Mouse (Mus musculus) liver, embryonic 14.5 days (tissue): Measurements from ENCODE around the gene Nes. TPM values are rescaled to one million over a fixed set of nuclear protein-coding genes. Genes with fewer than 3 reads are reported as not detected.
A peak's percentile ranks its signal among the peaks of the same experiment; 100 is the strongest.

Experiments used
- ATAC-seq: fragments of 200-750 bp; cut with Nextera tagmentation; 2 replicates; pipeline ENCODE4 v1.8.0; 2017; ENCODE audit warnings: moderate number of reproducible peaks, mild to moderate bottlenecking, moderate library complexity; ENCODE audit not compliant: insufficient read depth
- DNase-seq, 3 experiments: peaks; one replicate each; pipeline ENCODE4 v3.0.0-alpha.2; 2012 to 2013; ENCODE audit warnings: low read depth in 3 of 3, low spot score in 3 of 3
- H3K27ac ChIP-seq: fragments of 300-500 bp; sonication (generic); 2 replicates; pipeline ENCODE4 v1.5.1; 2014; ENCODE audit warnings: moderate library complexity, mild to moderate bottlenecking, control low read depth, inconsistent platforms
- H3K27me3 ChIP-seq: fragments of 300-500 bp; sonication (generic); 2 replicates; pipeline ENCODE4 v1.6.1; 2014; ENCODE audit warnings: mild to moderate bottlenecking, low read length, moderate library complexity; ENCODE audit not compliant: control insufficient read depth, insufficient read depth
- H3K36me3 ChIP-seq: fragments of 300-500 bp; sonication (generic); replicated peaks from 2 replicates; pipeline ENCODE4 v1.6.1; 2014; ENCODE audit warnings: low read depth; ENCODE audit not compliant: control insufficient read depth, insufficient read depth
- H3K4me1 ChIP-seq, 2 experiments: fragments of 200-500 bp in 1 of 2; fragments of 300-500 bp in 1 of 2; sonication (generic) in 1 of 2; replicated peaks; 2 replicates each; pipeline ENCODE4 v1.6.1; 2012 to 2014; ENCODE audit warnings: antibody characterized with exemption in 1 of 2, inconsistent platforms in 1 of 2, low read length in 1 of 2; ENCODE audit not compliant: control insufficient read depth in 2 of 2, insufficient read depth in 2 of 2
- H3K4me2 ChIP-seq: fragments of 300-500 bp; sonication (generic); 2 replicates; pipeline ENCODE4 v1.6.1; 2014; ENCODE audit warnings: low read depth, mild to moderate bottlenecking, control low read depth, moderate library complexity
- H3K4me3 ChIP-seq, 2 experiments: fragments of 200-500 bp in 1 of 2; fragments of 300-500 bp in 1 of 2; sonication (generic) in 1 of 2; 2 replicates each; pipeline ENCODE4 v1.5.1; 2012 to 2014; ENCODE audit warnings: low read depth in 2 of 2, low read length in 2 of 2, mild to moderate bottlenecking in 2 of 2, control low read depth in 1 of 2, inconsistent platforms in 1 of 2, moderate library complexity in 1 of 2; ENCODE audit not compliant: insufficient read depth in 1 of 2
- H3K9ac ChIP-seq: fragments of 300-500 bp; sonication (generic); replicated peaks from 2 replicates; pipeline ENCODE4 v1.6.1; 2014; ENCODE audit warnings: mild to moderate bottlenecking, control low read depth, moderate library complexity
- H3K9me3 ChIP-seq: fragments of 300-500 bp; sonication (generic); 2 replicates; pipeline ENCODE4 v1.6.1; 2016; ENCODE audit warnings: low read length, mixed read lengths; ENCODE audit not compliant: control insufficient read depth
- CTCF ChIP-seq: IDR thresholded peaks from 2 replicates; pipeline ENCODE4 v1.5.1; 2016; ENCODE audit warnings: antibody characterized with exemption, low read depth, control low read depth
- EP300 ChIP-seq: IDR thresholded peaks from 2 replicates; pipeline ENCODE4 v1.6.1; 2016; ENCODE audit warnings: antibody characterized with exemption, low read depth
- WGBS: fragments of 180-500 bp; shearing (Covaris S2); extraction: QIAGEN DNeasy Blood & Tissue Kit; methylation state at CpG from one replicate; pipeline ENCODE4 v1.1.7; 2014; ENCODE audit not compliant: insufficient replicate concordance; 5-methylcytosine and 5-hydroxymethylcytosine counted together
- polyA plus RNA-seq, 2 experiments: library from polyadenylated mRNA; depleted of rRNA in 1 of 2; stranded (reverse) in 1 of 2; unstranded in 1 of 2; fragments of >200 nt; fragmentation: Nextera tagmentation in 1 of 2; extraction: Ambion mirVana in 1 of 2; gene quantifications; 2 replicates each; pipeline versions ENCODE4 v1.2.1 to v1.2.3; 2012 to 2014

Gene Nes
- polyA plus RNA-seq, 2 experiments = 0.83 to 1.1 TPM

- Histone ChIP-seq H3K4me2 (no peak overlapping the region), H3K27ac (no peak overlapping the region), H3K4me3 (no peak overlapping the region), H3K9ac (no peak overlapping the region), H3K9me3 (no peaks in the 10 kb centered on the region), H3K4me1 (peaks cover 0 to 2% of the 10 kb centered on the region in 2 experiments; a peak in 1 of 4 replicates), H3K27me3 (peaks cover 20% of the 10 kb centered on the region), H3K36me3 (no peaks in the 10 kb centered on the region)
- 30% methylated on average over 4 of the region's 4 CpGs for WGBS
- ATAC-seq (no peak), DNase-seq (no peak)
- no peak for TF ChIP-seq EP300
- TF ChIP-seq CTCF = no peak
These were observed 12.4 kb upstream of the Nes start for GRCm38 (mm10) chr3:87958476-87958875.

- 32% methylated on average over 1 of the region's 1 CpGs for WGBS
- Histone ChIP-seq H3K27me3 (peaks cover 17% of the 10 kb centered on the region), H3K4me2 (no peak overlapping the region), H3K9ac (no peak overlapping the region), H3K27ac (no peak overlapping the region), H3K36me3 (no peaks in the 10 kb centered on the region), H3K9me3 (no peaks in the 10 kb centered on the region), H3K4me1 (peaks cover 0 to 2% of the 10 kb centered on the region in 2 experiments; a peak in 1 of 4 replicates), H3K4me3 (no peak overlapping the region)
- ATAC-seq (no peak), DNase-seq (no peak)
- TF ChIP-seq CTCF (no peak), EP300 (no peak)
These were observed 11.9 kb upstream of the Nes start for GRCm38 (mm10) chr3:87958967-87959366.

- no peaks in the 10 kb centered on the region for H3K9me3 ChIP-seq
- no peak overlapping the region for H3K4me3 ChIP-seq
- 52% methylated on average over 7 of the region's 7 CpGs for WGBS
- TF ChIP-seq CTCF = no peak
- TF ChIP-seq EP300 = no peak
- H3K4me2 ChIP-seq = no peak overlapping the region
- no peak overlapping the region for H3K27ac ChIP-seq
- DNase-seq = no peak
- H3K27me3 ChIP-seq = peaks cover 17% of the 10 kb centered on the region
- H3K4me1 ChIP-seq = peaks cover 0 to 2% of the 10 kb centered on the region in 2 experiments; a peak in 1 of 4 replicates
- H3K36me3 ChIP-seq = no peaks in the 10 kb centered on the region
- no peak for ATAC-seq
- H3K9ac ChIP-seq = no peak overlapping the region
These were observed 11.5 kb upstream of the Nes start for GRCm38 (mm10) chr3:87959371-87959770.

- 12% methylated on average over 10 of the region's 10 CpGs for WGBS
- Histone ChIP-seq H3K4me3 (peak overlapping the region in 1 of 2 experiments; percentile 43; a peak in 2 of 4 replicates), H3K36me3 (no peaks in the 10 kb centered on the region), H3K4me2 (peak overlapping the region; percentile 64), H3K4me1 (peaks cover 0 to 2% of the 10 kb centered on the region in 2 experiments; a peak in 1 of 4 replicates), H3K9me3 (no peaks in the 10 kb centered on the region), H3K27me3 (peaks cover 17% of the 10 kb centered on the region), H3K27ac (no peak overlapping the region), H3K9ac (no peak overlapping the region)
- DNase-seq (no peak), ATAC-seq (no peak)
- TF ChIP-seq CTCF = no peak
- no peak for TF ChIP-seq EP300
These were observed 10.7 kb upstream of the Nes start for GRCm38 (mm10) chr3:87960191-87960585.

GRCm38 (mm10) chr3:87960586-87961191 lies 10.2 kb upstream of the Nes start:
- no peak overlapping the region for H3K9ac ChIP-seq
- DNase-seq = peak; percentile 58 to 61 (median 59)
- TF ChIP-seq EP300 (no peak), CTCF (peak; percentile 89)
- peaks cover 17% of the 10 kb centered on the region for H3K27me3 ChIP-seq
- no peak overlapping the region for H3K27ac ChIP-seq
- no peaks in the 10 kb centered on the region for H3K9me3 ChIP-seq
- peaks cover 0 to 2% of the 10 kb centered on the region in 2 experiments; a peak in 1 of 4 replicates for H3K4me1 ChIP-seq
- WGBS = under 1% methylated on average over 27 of the region's 27 CpGs
- H3K4me2 ChIP-seq = peak overlapping the region; percentile 64
- peak overlapping the region in 1 of 2 experiments; percentile 43; a peak in 2 of 4 replicates for H3K4me3 ChIP-seq
- no peaks in the 10 kb centered on the region for H3K36me3 ChIP-seq
- peak; percentile 83 for ATAC-seq
